Mouse (Mus musculus) adrenal gland, adult 2 months (tissue): ENCODE data around the gene Rab5a. TPM values are rescaled to one million over a fixed set of nuclear protein-coding genes. Genes with fewer than 3 reads are reported as not detected.
"Not testable (repeated sequence)": the region's sequence is repeated elsewhere in the genome, so short reads cannot be mapped to it uniquely, and the experiment has no call there.

Experiments used
- DNase-seq: peaks from one replicate; pipeline ENCODE4 v3.0.0; 2021
- long read RNA-seq: library from polyadenylated mRNA; stranded (forward); transcript quantifications from one replicate; pipeline ENCODE4 v2.0.0, GENCODE M21; 2021
- polyA plus RNA-seq: library from polyadenylated mRNA; depleted of rRNA; stranded (reverse); fragments of >200 nt; gene quantifications from 2 replicates; pipeline ENCODE4 v1.2.3, GENCODE M21; 2012; rRNA removed
- total RNA-seq, 2 experiments: library from RNA; stranded (reverse); gene quantifications; 2 replicates each; pipeline ENCODE4 v1.2.3; 2021

Rab5a gene
- total RNA-seq: 10 to 100 TPM; 89.3 to 93.3 TPM
- 2.9 and 3.1 TPM in 2 replicates for polyA plus RNA-seq
- long read RNA-seq, transcript Rab5a-201 (6 exons, 2,366 nt): major isoform, 74 of 75 reads
- long read RNA-seq, partial matches to known transcripts: 0 of 75 reads
- long read RNA-seq, other reads (novel, unspliced or antisense): 1 of 75 reads

- peak; percentile 100 for DNase-seq
These were observed at the start of gene Rab5a for GRCm38 (mm10) chr17:53478858-53479603. TSS of gene Rab5a (plus strand) at chr17:53479234.

DNA sequence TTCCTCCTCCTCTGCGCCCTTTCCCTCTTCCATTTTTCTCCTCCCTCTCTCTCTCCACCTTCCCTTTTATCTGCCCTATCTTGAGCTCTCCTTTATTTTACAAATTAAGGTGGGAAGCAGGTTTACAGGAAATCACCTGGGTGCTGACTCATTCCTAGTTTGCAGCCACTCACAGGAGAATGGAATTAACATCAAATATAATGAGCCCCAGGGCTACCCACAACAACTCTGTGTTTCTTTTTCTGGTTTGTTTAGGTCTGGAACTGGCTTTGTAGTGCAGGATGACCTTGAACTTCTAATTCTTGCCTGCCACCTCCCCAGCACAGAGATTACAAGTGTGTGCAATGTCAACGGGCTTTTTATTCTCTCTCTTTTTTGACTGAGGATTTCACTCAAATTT is 22.9 kb upstream of the Rab5a start:
- no peak for DNase-seq

DNA sequence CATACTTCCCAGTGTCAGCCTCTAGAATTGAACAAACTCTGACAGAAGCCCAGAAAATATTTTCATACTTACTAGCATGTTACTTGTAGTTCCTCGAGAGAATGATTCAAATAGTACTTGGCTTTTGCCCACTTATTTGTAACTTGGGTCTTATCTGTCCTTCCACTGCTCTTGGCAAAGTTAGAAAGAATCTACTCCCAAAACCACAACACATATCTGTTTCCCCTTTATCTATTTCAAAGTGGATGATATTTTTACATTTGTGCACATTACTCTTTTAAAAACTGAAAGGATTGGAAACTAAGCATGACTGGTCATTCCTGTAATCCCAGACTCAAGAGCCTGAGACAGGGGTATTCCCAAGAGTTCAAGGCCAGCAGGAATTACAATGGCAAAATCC is 22.3 kb upstream of the Rab5a start:
- DNase-seq: no peak

- DNase-seq: peak; percentile 93
These were observed 16.2 kb upstream of the Rab5a start, which contains the start of gene Efhb for GRCm38 (mm10) chr17:53462603-53463495. TSS of gene Efhb (minus strand) at chr17:53463321.

GRCm38 (mm10) chr17:53463496-53463840 is 15.6 kb upstream of the Rab5a start:
- DNase-seq: no peak

DNA sequence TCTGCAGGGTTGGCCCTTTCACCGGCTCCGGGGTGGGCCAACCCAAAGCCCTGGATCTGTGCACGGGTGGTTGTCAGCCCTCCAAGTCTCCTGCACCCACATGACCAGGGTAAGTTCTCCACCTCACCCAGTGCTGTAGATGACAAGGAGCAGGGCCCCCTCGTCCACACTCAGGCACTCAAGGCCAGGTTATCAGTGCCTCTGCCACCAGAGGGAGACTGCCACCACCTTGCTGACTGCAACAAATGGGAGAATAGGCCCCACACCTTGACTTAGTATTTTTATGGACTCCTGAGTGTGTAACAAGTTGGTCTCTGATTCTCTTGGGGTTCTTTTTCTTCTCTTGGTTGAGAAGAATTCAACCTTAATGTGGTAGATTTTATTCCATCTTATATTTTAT is 13.5 kb upstream of the Rab5a start:
- no peak for DNase-seq

DNA sequence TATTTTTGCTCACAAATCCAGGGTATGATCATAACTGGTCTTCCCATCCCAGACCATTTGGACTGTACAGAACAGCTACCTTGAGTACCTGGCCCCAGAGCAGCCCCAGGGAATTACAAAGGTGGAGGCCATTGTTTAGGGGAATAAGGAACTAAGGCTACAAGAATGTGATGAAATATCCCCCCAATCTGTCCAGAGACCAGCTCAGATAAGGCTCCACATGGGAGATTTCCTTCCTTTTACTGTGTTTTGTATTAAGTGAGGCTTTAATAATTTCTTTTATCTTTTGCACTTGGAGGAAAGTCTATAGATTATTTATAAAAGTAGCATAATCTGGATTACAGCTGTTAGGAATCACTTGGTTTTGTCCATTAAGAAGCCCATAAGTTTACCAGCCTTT is 10.3 kb upstream of the Rab5a start:
- DNase-seq: no peak

GRCm38 (mm10) chr17:53478066-53478857 is 772 bp upstream of the Rab5a start:
- DNase-seq: no peak

- DNase-seq: peak; percentile 88
These were observed 589 bp downstream of the Rab5a start for GRCm38 (mm10) chr17:53479604-53480041.

DNA sequence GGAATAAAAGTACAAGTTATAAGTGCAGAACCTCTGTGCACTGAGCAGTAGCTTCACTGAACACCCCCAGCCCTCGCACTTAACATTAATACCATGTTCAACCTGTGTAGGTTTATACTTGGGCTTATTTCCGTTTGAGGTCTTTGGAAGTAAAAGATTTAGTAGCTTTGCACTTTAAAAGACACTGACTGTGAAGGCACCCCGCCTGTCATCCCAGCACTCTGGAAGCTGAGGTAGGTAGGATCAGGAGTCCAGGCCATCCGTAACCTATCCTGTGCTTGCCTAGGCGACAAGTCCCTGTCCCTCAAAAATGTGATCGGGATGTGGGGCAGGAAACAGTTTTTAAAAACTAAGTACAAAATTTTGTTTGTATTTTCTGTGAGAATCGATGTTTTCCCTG is 1.4 kb downstream of the Rab5a start:
- peak; percentile 7 for DNase-seq

DNA sequence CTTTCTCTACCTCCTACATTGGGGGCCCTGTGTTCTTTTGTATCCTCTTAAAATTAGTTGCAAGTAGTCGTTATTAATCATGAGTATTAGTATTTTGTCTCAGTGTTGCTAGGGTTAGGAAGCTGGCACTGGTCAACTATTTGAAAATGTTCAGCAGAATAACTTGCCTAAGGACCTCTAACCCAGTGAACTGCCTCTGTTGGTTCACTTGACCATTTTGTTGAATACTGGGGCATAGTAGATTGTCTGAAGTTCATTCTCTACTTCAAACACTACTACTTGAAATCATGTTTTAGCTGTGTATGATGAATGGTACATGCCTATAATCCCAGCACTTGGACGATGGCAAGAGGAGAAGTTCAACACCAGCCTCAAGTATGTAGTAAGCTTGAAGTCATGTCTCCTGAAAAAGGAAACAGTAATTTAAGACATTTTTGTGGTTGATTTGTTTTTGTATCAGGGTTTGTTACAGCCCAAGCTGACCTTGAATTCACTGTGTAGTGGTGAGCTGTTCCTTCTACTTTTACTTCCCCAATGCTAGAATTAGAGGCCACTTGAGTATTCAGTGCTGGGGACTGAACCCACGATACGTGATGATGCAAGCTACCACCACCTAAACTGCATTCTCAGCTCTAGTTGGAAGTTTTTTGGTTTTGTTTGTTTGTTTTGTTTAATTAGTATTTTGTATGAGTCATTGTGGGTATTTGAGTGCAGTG is 9.4 kb downstream of the Rab5a start:
- DNase-seq: peak; percentile 17

GRCm38 (mm10) chr17:53489007-53489378 is 10.0 kb downstream of the Rab5a start:
- DNase-seq: no peak

DNA sequence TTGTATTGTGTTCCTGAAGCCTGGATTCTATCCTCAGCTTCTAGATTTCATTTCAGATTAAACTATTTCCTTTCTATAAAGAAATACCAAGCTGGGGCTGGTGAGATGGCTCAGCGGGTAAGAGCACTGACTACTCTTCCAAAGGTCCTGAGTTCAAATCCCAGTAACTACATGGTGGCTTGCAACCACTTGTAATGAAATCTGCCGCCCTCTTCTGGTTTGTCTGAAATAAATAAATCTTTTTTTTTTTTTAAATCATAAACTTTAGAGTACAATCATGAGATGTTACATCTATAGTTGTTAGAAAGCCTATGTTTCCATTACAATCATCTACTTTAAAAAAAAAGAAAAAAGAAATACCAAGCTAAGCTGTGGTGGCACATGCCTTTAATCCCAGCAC is 23.9 kb downstream of the Rab5a start:
- DNase-seq: no peak

DNA sequence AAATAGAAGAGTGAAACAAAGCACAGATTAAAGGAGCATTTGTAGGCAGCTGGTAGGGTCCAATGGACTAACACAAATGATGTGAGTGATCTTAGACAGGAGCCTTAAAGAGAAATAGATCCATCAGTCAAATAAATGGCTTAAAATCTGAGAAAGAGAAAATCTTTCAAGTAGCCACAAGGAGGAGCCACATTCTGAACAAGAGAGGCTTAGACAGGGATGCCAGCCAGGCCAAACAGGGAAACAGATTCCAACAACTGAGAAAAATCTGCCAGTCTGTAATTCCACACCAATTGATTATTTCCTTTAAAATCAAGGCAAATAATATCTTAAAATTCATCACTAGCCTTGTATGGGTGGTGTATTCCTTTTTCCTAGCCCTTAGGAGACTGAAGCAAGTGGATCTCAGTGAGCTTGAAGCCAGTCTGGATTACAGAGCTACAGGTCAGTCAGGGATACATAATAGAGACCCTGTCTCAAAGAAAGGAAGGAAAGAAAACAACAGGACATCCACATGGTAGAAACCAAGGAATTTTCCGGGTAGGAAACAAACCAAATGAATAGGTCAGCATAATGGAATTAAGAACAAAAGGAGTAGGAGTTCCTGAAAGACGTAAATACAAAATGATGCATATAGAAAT is 33.4 kb downstream of the Rab5a start:
- no peak for DNase-seq

DNA sequence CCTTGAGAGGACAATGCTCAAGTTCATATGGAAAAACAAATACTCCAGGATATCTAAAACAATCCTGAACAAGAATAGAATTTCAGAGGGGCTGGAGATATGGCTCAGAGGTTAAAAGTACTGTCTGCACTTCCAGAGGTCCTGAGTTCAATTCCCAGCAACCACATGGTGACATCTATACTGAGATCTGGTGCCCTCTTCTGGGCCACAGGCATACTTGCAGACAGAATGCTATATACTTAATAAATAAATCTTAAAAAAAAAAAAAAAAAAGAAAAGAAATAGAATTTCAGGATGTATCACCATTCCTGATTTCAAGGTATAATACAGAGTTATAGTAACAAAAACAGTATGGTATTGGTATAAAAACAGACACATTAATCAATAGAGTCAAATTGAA is 40.3 kb downstream of the Rab5a start:
- DNase-seq: no peak

GRCm38 (mm10) chr17:53520509-53520908 is 41.5 kb downstream of the Rab5a start:
- DNase-seq: no peak

- no peak for DNase-seq
These were observed 49.0 kb downstream of the Rab5a start for GRCm38 (mm10) chr17:53528034-53528433.

DNA sequence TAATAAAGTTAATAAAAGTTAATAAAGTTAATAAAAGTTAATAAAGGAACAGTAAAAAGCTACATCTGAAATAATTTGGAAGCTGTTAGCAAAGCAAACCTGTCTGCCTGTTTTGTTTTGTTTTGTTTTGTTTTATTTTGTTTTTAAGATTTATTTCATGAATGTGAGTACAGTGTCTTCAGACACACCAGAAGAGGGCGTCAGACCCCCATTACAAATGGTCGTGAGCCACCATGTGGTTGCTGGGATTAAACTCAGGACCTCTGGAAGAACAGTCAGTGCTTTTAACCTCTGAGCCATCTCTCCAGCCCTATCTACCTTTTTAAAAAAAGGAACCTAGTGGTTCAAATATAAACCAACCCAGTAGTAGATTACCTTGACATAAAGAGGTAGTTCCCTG is 52.1 kb downstream of the Rab5a start:
- DNase-seq: peak; percentile 40

- peak; percentile 51 for DNase-seq
These were observed 53.4 kb downstream of the Rab5a start for GRCm38 (mm10) chr17:53532425-53532824.

DNA sequence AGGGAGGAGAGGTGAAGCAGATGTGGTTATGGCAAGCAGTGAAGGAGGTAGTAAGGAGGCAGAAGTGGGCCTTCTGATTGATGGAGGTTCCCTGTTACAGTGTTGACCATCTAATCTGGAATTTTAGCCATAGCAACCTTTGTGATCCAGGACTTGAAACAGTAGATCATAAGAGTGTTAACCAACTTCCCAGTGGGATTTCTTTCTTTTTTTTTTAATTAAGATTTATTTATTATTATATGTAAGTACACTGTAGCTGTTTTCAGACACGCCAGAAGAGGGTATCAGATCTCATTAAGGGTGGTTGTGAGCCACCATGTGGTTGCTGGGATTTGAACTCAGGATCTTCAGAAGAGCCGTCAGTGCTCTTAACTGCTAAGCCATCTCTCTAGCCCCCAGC is 60.3 kb downstream of the Rab5a start, which contains the start of gene Pp2d1:
Gene Pp2d1 (minus strand): TSS at position 101 of the 400 bp plus-strand sequence.
- not testable (repeated sequence) for DNase-seq

- DNase-seq: peak; percentile 58
These were observed 63.5 kb downstream of the Rab5a start for GRCm38 (mm10) chr17:53542536-53542935.
